16 mouse cellular contexts compared by ENCODE assay signal in genomic region chr11:86905261-86905660, GRCm38 (mm10).
"Had no signal": no experiment of that assay in that cellular context is flagged by ENCODE, and none has a peak within 500 bp of the region (broad histone marks: within the 10 kb centered on the region; RNA-seq: fewer than 3 reads in every experiment).

No protein-coding gene starts in this region.

- DNase-seq: retina, postnatal 1 day; right cerebral cortex, adult 18-20 months; right cerebral cortex, postnatal 14 days; right cerebral cortex, postnatal 25 days; right cerebral cortex, postnatal 4 days; spleen, adult 18-20 months; thymus, adult 18-20 months; thymus, adult 2 months; thymus, postnatal 14 days; thymus, postnatal 25 days; thymus, postnatal 36 days; thymus, postnatal 4 days had no signal

- H3K4me1 ChIP-seq: neural tube, embryonic 13.5 days; neural tube, embryonic 15.5 days; stomach, embryonic 15.5 days had no signal

- H3K27ac ChIP-seq: neural tube, embryonic 13.5 days; neural tube, embryonic 15.5 days; stomach, embryonic 15.5 days; stomach, postnatal 0 days had no signal

- H3K36me3 ChIP-seq: neural tube, embryonic 13.5 days; neural tube, embryonic 15.5 days; stomach, embryonic 15.5 days had no signal

- H3K4me2 ChIP-seq: neural tube, embryonic 13.5 days; neural tube, embryonic 15.5 days; stomach, embryonic 15.5 days had no signal

- H3K9ac ChIP-seq: neural tube, embryonic 13.5 days; neural tube, embryonic 15.5 days; stomach, embryonic 15.5 days had no signal

- H3K9me3 ChIP-seq: neural tube, embryonic 13.5 days; neural tube, embryonic 15.5 days; stomach, embryonic 15.5 days had no signal

- H3K4me3 ChIP-seq: neural tube, embryonic 13.5 days; neural tube, embryonic 15.5 days; stomach, embryonic 15.5 days had no signal

- H3K27me3 ChIP-seq: neural tube, embryonic 13.5 days; neural tube, embryonic 15.5 days; stomach, embryonic 15.5 days had no signal
